ENCODE assay signal across 11 mouse cellular contexts in genomic region chr8:70866566-70866965, GRCm38 (mm10). TPM values are rescaled to one million over a fixed set of nuclear protein-coding genes. Genes with fewer than 3 reads are reported as not detected.
DNase-seq lines count a peak whose midpoint lies in the region; ATAC-seq lines count a peak whose summit lies in the region.
"Had no signal": no experiment of that assay in that cellular context is flagged by ENCODE, and none has a peak within 500 bp of the region (broad histone marks: within the 10 kb centered on the region; RNA-seq: fewer than 3 reads in every experiment).

No protein-coding gene starts in this region.

- WGBS in intestine, embryonic 14.5 days = 86% methylated on average over 7 of the region's 7 CpGs
- WGBS in intestine, embryonic 16.5 days = 84% methylated on average over 7 of the region's 7 CpGs
- WGBS in embryonic facial prominence, embryonic 12.5 days = 88% methylated on average over 7 of the region's 7 CpGs
- 84% methylated on average over 7 of the region's 7 CpGs for WGBS in forebrain, embryonic 15.5 days
- 86% methylated on average over 7 of the region's 7 CpGs for WGBS in midbrain, embryonic 11.5 days

- H3K9ac ChIP-seq in intestine, embryonic 14.5 days (ENCODE audit: low read length) = no peak overlapping the region
- H3K9ac ChIP-seq in intestine, embryonic 16.5 days (ENCODE audit: low read depth, low read length) = no peak overlapping the region
- no peak overlapping the region for H3K9ac ChIP-seq in embryonic facial prominence, embryonic 12.5 days
- no peak overlapping the region for H3K9ac ChIP-seq in forebrain, embryonic 15.5 days (replicated peaks)
- H3K9ac ChIP-seq in midbrain, embryonic 11.5 days (ENCODE audit: low read length) = peak overlapping the region; percentile 64; the same call in 1 of the 2 replicates

- peak overlapping the region; percentile 79; the same call in 1 of the 2 replicates for H3K4me2 ChIP-seq in intestine, embryonic 14.5 days (ENCODE audit: low read length)
- no peak overlapping the region for H3K4me2 ChIP-seq in intestine, embryonic 16.5 days (ENCODE audit: low read depth, low read length)
- no peak overlapping the region; the same call in 1 of the 2 replicates for H3K4me2 ChIP-seq in embryonic facial prominence, embryonic 12.5 days (replicated peaks)
- peak overlapping the region; percentile 92; the same call in 1 of the 2 replicates for H3K4me2 ChIP-seq in forebrain, embryonic 15.5 days (replicated peaks)
- peak overlapping the region; percentile 48; the same call in 1 of the 2 replicates for H3K4me2 ChIP-seq in midbrain, embryonic 11.5 days

- H3K9me3 ChIP-seq in intestine, embryonic 14.5 days (ENCODE audit: control insufficient read depth, low read length) = no peaks in the 10 kb centered on the region
- H3K9me3 ChIP-seq in intestine, embryonic 16.5 days (ENCODE audit: control insufficient read depth, low read length) = no peaks in the 10 kb centered on the region
- no peaks in the 10 kb centered on the region for H3K9me3 ChIP-seq in embryonic facial prominence, embryonic 12.5 days
- no peaks in the 10 kb centered on the region for H3K9me3 ChIP-seq in forebrain, embryonic 15.5 days
- no peaks in the 10 kb centered on the region for H3K9me3 ChIP-seq in midbrain, embryonic 11.5 days (ENCODE audit: control insufficient read depth, low read length)
- H3K9me3 ChIP-seq: G1E had no signal

- peaks cover 6% of the 10 kb centered on the region; the same call in 1 of the 2 replicates for H3K36me3 ChIP-seq in intestine, embryonic 14.5 days (ENCODE audit: control insufficient read depth, insufficient read depth, low read length)
- no peaks in the 10 kb centered on the region for H3K36me3 ChIP-seq in intestine, embryonic 16.5 days (ENCODE audit: control insufficient read depth, insufficient read depth, low read length)
- 0 out of 2 replicates have a peak, but pooled peaks cover 6% of the 10 kb centered on the region for H3K36me3 ChIP-seq in embryonic facial prominence, embryonic 12.5 days
- H3K36me3 ChIP-seq in forebrain, embryonic 15.5 days = peaks cover 4% of the 10 kb centered on the region; the same call in 1 of the 2 replicates
- peaks cover 4% of the 10 kb centered on the region; the same call in 1 of the 2 replicates for H3K36me3 ChIP-seq in midbrain, embryonic 11.5 days (ENCODE audit: control insufficient read depth, insufficient read depth, low read length)

- DNase-seq in intestine, embryonic 14.5 days (ENCODE audit: low spot score) = no peak
- DNase-seq in midbrain, embryonic 11.5 days (ENCODE audit: low spot score, missing footprints) = peak; percentile 86
- DNase-seq in T-cell, adult 2 months (ENCODE audit: low spot score) = no peak
- DNase-seq in spleen, postnatal 14 days (ENCODE audit: low spot score in 2 of 2) = no peak
- DNase-seq: gastrocnemius, postnatal 36 days; kidney, postnatal 36 days; retina, postnatal 1 day had no signal

- peaks cover 23% of the 10 kb centered on the region for H3K27me3 ChIP-seq in intestine, embryonic 14.5 days (replicated peaks; ENCODE audit: control insufficient read depth, insufficient read depth, low read length)
- peaks cover 24% of the 10 kb centered on the region for H3K27me3 ChIP-seq in intestine, embryonic 16.5 days (replicated peaks; ENCODE audit: control insufficient read depth, insufficient read depth, low read length)
- H3K27me3 ChIP-seq in embryonic facial prominence, embryonic 12.5 days = peaks cover 18% of the 10 kb centered on the region
- H3K27me3 ChIP-seq in forebrain, embryonic 15.5 days = no peaks in the 10 kb centered on the region; the same call in 1 of the 2 replicates
- H3K27me3 ChIP-seq in midbrain, embryonic 11.5 days (ENCODE audit: control insufficient read depth, insufficient read depth, low read length) = peaks cover 10% of the 10 kb centered on the region; the same call in 1 of the 2 replicates

- H3K27ac ChIP-seq in intestine, embryonic 14.5 days (ENCODE audit: low read depth) = no peak overlapping the region
- no peak overlapping the region for H3K27ac ChIP-seq in intestine, embryonic 16.5 days (ENCODE audit: low read length)
- peak overlapping the region; percentile 88; the same call in 1 of the 2 replicates for H3K27ac ChIP-seq in embryonic facial prominence, embryonic 12.5 days
- H3K27ac ChIP-seq in forebrain, embryonic 15.5 days (replicated peaks) = peak overlapping the region; percentile 97
- peak overlapping the region; percentile 86; the same call in 1 of the 2 replicates for H3K27ac ChIP-seq in midbrain, embryonic 11.5 days (ENCODE audit: low read depth, low read length)

- H3K4me3 ChIP-seq in intestine, embryonic 14.5 days (ENCODE audit: low read depth, low read length) = no peak overlapping the region
- no peak overlapping the region for H3K4me3 ChIP-seq in intestine, embryonic 16.5 days (ENCODE audit: low read length)
- no peak overlapping the region for H3K4me3 ChIP-seq in embryonic facial prominence, embryonic 12.5 days
- no peak overlapping the region for H3K4me3 ChIP-seq in forebrain, embryonic 15.5 days
- no peak overlapping the region for H3K4me3 ChIP-seq in midbrain, embryonic 11.5 days (ENCODE audit: low read depth, low read length)

- H3K4me1 ChIP-seq in intestine, embryonic 14.5 days (replicated peaks; ENCODE audit: control insufficient read depth, insufficient read depth, low read length) = peaks cover 48% of the 10 kb centered on the region
- peaks cover 46% of the 10 kb centered on the region for H3K4me1 ChIP-seq in intestine, embryonic 16.5 days (ENCODE audit: control insufficient read depth, insufficient read depth, low read length)
- peaks cover 54% of the 10 kb centered on the region for H3K4me1 ChIP-seq in embryonic facial prominence, embryonic 12.5 days
- H3K4me1 ChIP-seq in forebrain, embryonic 15.5 days = peaks cover 70% of the 10 kb centered on the region
- H3K4me1 ChIP-seq in midbrain, embryonic 11.5 days (ENCODE audit: control insufficient read depth, insufficient read depth, low read length) = peaks cover 49% of the 10 kb centered on the region

- ATAC-seq in intestine, embryonic 14.5 days (replicated peaks; ENCODE audit: low FRiP score, low TSS enrichment, low read depth) = no peak
- no peak for ATAC-seq in intestine, embryonic 16.5 days
- no peak for ATAC-seq in embryonic facial prominence, embryonic 12.5 days (ENCODE audit: insufficient number of reproducible peaks, insufficient read depth, low FRiP score, low TSS enrichment)
- no peak for ATAC-seq in forebrain, embryonic 15.5 days (replicated peaks)
- ATAC-seq in midbrain, embryonic 11.5 days (ENCODE audit: low FRiP score) = no peak

RNA-seq across cellular contexts. Expression of gene Kcnn1, which starts 3.5 kb away (rescaled TPM):
- 1.6 and 2.1 TPM in 2 replicates for polyA plus RNA-seq in intestine, embryonic 14.5 days (2014; fragmentation: Nextera tagmentation; extraction: Ambion mirVana)
- polyA plus RNA-seq in intestine, embryonic 16.5 days (2015; fragmentation: Nextera tagmentation; extraction: Ambion mirVana) = 1.0 and 1.2 TPM in 2 replicates
- 6.7 and 7.0 TPM in 2 replicates for polyA plus RNA-seq in embryonic facial prominence, embryonic 12.5 days (2016; fragmentation: Nextera tagmentation; extraction: Ambion mirVana)
- 12.4 and 14.3 TPM in 2 replicates for polyA plus RNA-seq in forebrain, embryonic 15.5 days (2015; fragmentation: Nextera tagmentation; extraction: Ambion mirVana)
- 10.9 and 12.4 TPM in 2 replicates for polyA plus RNA-seq in midbrain, embryonic 11.5 days (2014; fragmentation: Nextera tagmentation; extraction: Ambion mirVana)

RNA-seq across cellular contexts. Expression of gene Ccdc124, which starts 7.2 kb away (rescaled TPM):
- 97.3 and 105 TPM in 2 replicates for polyA plus RNA-seq in intestine, embryonic 14.5 days (2014; fragmentation: Nextera tagmentation; extraction: Ambion mirVana)
- polyA plus RNA-seq in intestine, embryonic 16.5 days (2015; fragmentation: Nextera tagmentation; extraction: Ambion mirVana) = 79.3 and 90.1 TPM in 2 replicates
- polyA plus RNA-seq in embryonic facial prominence, embryonic 12.5 days (2016; fragmentation: Nextera tagmentation; extraction: Ambion mirVana) = 123 and 126 TPM in 2 replicates
- polyA plus RNA-seq in forebrain, embryonic 15.5 days (2015; fragmentation: Nextera tagmentation; extraction: Ambion mirVana) = 160 and 166 TPM in 2 replicates
- 161 and 166 TPM in 2 replicates for polyA plus RNA-seq in midbrain, embryonic 11.5 days (2014; fragmentation: Nextera tagmentation; extraction: Ambion mirVana)

RNA-seq across cellular contexts. Expression of gene Slc5a5, which starts 26.0 kb away (rescaled TPM):
- 0.32 and 0.45 TPM in 2 replicates for polyA plus RNA-seq in intestine, embryonic 14.5 days (2014; fragmentation: Nextera tagmentation; extraction: Ambion mirVana)
- polyA plus RNA-seq in intestine, embryonic 16.5 days (2015; fragmentation: Nextera tagmentation; extraction: Ambion mirVana) = 0.31 and 0.32 TPM in 2 replicates
- 0.19 and 0.20 TPM in 2 replicates for polyA plus RNA-seq in embryonic facial prominence, embryonic 12.5 days (2016; fragmentation: Nextera tagmentation; extraction: Ambion mirVana)
- 1.4 and 1.6 TPM in 2 replicates for polyA plus RNA-seq in forebrain, embryonic 15.5 days (2015; fragmentation: Nextera tagmentation; extraction: Ambion mirVana)
- 0.61 and 0.77 TPM in 2 replicates for polyA plus RNA-seq in midbrain, embryonic 11.5 days (2014; fragmentation: Nextera tagmentation; extraction: Ambion mirVana)

RNA-seq across cellular contexts. Expression of gene Arrdc2, which starts 27.0 kb away (rescaled TPM):
- 7.3 and 7.9 TPM in 2 replicates for polyA plus RNA-seq in intestine, embryonic 14.5 days (2014; fragmentation: Nextera tagmentation; extraction: Ambion mirVana)
- 8.3 and 9.0 TPM in 2 replicates for polyA plus RNA-seq in intestine, embryonic 16.5 days (2015; fragmentation: Nextera tagmentation; extraction: Ambion mirVana)
- 6.9 and 7.5 TPM in 2 replicates for polyA plus RNA-seq in embryonic facial prominence, embryonic 12.5 days (2016; fragmentation: Nextera tagmentation; extraction: Ambion mirVana)
- polyA plus RNA-seq in forebrain, embryonic 15.5 days (2015; fragmentation: Nextera tagmentation; extraction: Ambion mirVana) = 9.0 and 9.6 TPM in 2 replicates
- polyA plus RNA-seq in midbrain, embryonic 11.5 days (2014; fragmentation: Nextera tagmentation; extraction: Ambion mirVana) = 7.1 and 8.0 TPM in 2 replicates

RNA-seq across cellular contexts. Expression of gene Rpl18a, which starts 30.6 kb away (rescaled TPM):
- polyA plus RNA-seq in intestine, embryonic 14.5 days (2014; fragmentation: Nextera tagmentation; extraction: Ambion mirVana) = 6,009 and 6,086 TPM in 2 replicates
- 4,291 and 4,407 TPM in 2 replicates for polyA plus RNA-seq in intestine, embryonic 16.5 days (2015; fragmentation: Nextera tagmentation; extraction: Ambion mirVana)
- 3,568 and 3,610 TPM in 2 replicates for polyA plus RNA-seq in embryonic facial prominence, embryonic 12.5 days (2016; fragmentation: Nextera tagmentation; extraction: Ambion mirVana)
- 2,771 and 2,787 TPM in 2 replicates for polyA plus RNA-seq in forebrain, embryonic 15.5 days (2015; fragmentation: Nextera tagmentation; extraction: Ambion mirVana)
- 2,833 and 3,086 TPM in 2 replicates for polyA plus RNA-seq in midbrain, embryonic 11.5 days (2014; fragmentation: Nextera tagmentation; extraction: Ambion mirVana)

Comparison
In these comparisons a context has a peak if more than half of its experiments do, and no peak if none do; other contexts are left out.
1. H3K4me2 ChIP-seq: peak in intestine, embryonic 14.5 days (single experiment), forebrain, embryonic 15.5 days (single experiment) and midbrain, embryonic 11.5 days (single experiment); none in intestine, embryonic 16.5 days (single experiment) and embryonic facial prominence, embryonic 12.5 days (single experiment).
2. H3K27ac ChIP-seq: peak in embryonic facial prominence, embryonic 12.5 days (single experiment), forebrain, embryonic 15.5 days (single experiment) and midbrain, embryonic 11.5 days (single experiment); none in intestine, embryonic 14.5 days (single experiment) and intestine, embryonic 16.5 days (single experiment).